Mouse (Mus musculus): ENCODE measurements around the gene Sipa1l1. TPM values are rescaled to one million over a fixed set of nuclear protein-coding genes. Genes with fewer than 3 reads are reported as not detected.

Sipa1l1 gene
- polyA plus RNA-seq, 1 experiment = 50.5 TPM

DNA sequence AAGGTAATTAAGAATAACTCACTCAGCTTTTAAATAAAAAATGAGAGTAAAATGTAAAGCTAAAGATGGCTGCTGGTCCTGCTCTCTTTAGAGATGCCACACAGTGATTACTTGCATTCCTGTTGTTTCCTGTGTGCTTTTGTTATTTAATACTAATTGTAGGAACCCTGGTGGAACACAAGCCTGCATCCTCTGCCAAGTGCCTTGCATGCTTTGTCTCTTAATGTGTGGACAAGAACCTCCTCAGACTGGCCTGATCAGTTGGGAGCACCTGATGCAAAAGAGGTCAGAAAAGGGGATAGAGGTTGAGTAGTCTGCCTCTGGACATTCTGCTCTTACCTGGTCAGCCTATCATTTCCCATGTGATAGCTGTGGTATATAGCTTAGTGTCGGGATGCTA, 107.5 kb downstream of the Sipa1l1 start:
- 98% methylated on average over 1 of the region's 1 CpGs for WGBS
- no peak overlapping the region for H3K4me3 ChIP-seq (ENCODE audit: insufficient read depth, low read depth, low read length)
- H3K4me1 ChIP-seq (ENCODE audit: control insufficient read depth, insufficient read depth, low read length) = peaks cover 6% of the 10 kb centered on the region
- no peak overlapping the region for H3K27ac ChIP-seq (ENCODE audit: insufficient read depth, low read depth, low read length)
- TF ChIP-seq CTCF (IDR thresholded peaks at IDR 0.05; ENCODE audit: insufficient read depth, low read depth, low read length) = no peak
- TF ChIP-seq POLR2A (IDR thresholded peaks at IDR 0.05; ENCODE audit: insufficient read depth, low read depth, low read length) = no peak

DNA sequence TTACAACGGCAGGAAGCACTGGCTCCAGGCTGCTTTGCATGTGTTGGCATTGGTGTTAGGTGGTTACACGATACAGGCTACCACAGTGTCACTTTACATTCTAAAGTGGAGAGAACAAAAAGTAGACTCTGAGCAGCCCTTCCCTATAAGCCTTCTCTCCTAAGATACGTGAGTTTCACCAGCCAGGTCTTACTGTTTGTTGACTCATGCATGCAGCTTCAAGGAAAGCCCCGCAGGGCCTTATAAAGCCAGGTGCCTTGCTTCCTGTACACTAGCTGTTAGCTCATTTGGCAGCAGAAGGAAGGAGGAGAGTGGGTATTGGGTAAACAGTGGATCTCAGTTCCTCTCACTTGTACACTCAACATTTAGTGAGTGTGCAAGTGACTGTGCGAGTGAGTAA, 115.5 kb downstream of the Sipa1l1 start:
- Histone ChIP-seq H3K4me3 (ENCODE audit: insufficient read depth, low read depth, low read length) (no peak overlapping the region), H3K4me1 (ENCODE audit: control insufficient read depth, insufficient read depth, low read length) (peaks cover 11% of the 10 kb centered on the region), H3K27ac (ENCODE audit: insufficient read depth, low read depth, low read length) (no peak overlapping the region)
- WGBS = 62% methylated on average over 5 of the region's 5 CpGs
- TF ChIP-seq CTCF (IDR thresholded peaks at IDR 0.05; ENCODE audit: insufficient read depth, low read depth, low read length) = no peak
- TF ChIP-seq POLR2A (IDR thresholded peaks at IDR 0.05; ENCODE audit: insufficient read depth, low read depth, low read length) = no peak

DNA sequence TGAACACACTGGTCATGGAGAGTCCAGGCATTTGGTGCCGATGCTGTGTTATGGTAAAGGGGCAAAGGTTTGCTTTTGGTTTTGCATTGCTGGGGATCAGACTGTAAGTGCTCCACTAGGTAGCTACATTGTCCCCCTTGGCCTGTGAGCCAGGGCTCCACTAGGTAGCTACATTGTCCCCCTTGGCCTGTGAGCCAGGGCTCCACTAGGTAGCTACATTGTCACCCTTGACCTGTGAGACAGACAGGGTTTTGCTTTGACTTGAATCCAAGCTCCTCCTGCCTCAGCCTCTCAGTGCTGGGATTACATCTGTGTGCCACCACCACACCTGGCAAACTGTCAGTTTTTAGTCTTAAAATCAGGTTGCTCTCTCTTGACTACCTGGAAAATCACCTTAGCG, 115.9 kb downstream of the Sipa1l1 start:
- no peak overlapping the region for H3K27ac ChIP-seq (ENCODE audit: insufficient read depth, low read depth, low read length)
- no peak overlapping the region for H3K4me3 ChIP-seq (ENCODE audit: insufficient read depth, low read depth, low read length)
- 97% methylated on average over 2 of the region's 2 CpGs for WGBS
- H3K4me1 ChIP-seq (ENCODE audit: control insufficient read depth, insufficient read depth, low read length) = peaks cover 10% of the 10 kb centered on the region
- TF ChIP-seq CTCF (IDR thresholded peaks at IDR 0.05; ENCODE audit: insufficient read depth, low read depth, low read length) (no peak), POLR2A (IDR thresholded peaks at IDR 0.05; ENCODE audit: insufficient read depth, low read depth, low read length) (no peak)

DNA sequence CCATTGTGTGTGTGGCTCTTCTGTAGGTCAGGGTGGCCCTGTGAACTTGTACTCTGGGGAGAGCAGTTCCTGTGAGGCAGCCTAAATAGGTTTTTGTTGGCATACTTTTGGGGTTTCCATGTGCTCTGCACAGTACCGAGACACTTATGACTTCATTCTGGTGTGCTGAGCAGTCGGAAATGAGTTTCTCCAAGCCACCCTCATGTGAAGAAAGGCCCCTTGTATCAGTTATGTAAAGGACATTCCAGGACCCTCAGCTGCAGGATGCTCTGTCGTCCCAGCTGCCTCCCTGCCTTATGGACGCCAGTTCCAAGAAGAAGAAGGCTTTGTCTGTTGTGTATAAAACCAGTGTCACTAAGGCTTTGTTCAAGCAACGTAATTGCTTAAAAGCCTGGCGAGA, 116.9 kb downstream of the Sipa1l1 start:
- TF ChIP-seq POLR2A (IDR thresholded peaks at IDR 0.05; ENCODE audit: insufficient read depth, low read depth, low read length) (no peak), CTCF (IDR thresholded peaks at IDR 0.05; ENCODE audit: insufficient read depth, low read depth, low read length) (no peak)
- Histone ChIP-seq H3K27ac (ENCODE audit: insufficient read depth, low read depth, low read length) (no peak overlapping the region), H3K4me1 (ENCODE audit: control insufficient read depth, insufficient read depth, low read length) (peaks cover 10% of the 10 kb centered on the region), H3K4me3 (ENCODE audit: insufficient read depth, low read depth, low read length) (no peak overlapping the region)
- 31% methylated on average over 6 of the region's 6 CpGs for WGBS

DNA sequence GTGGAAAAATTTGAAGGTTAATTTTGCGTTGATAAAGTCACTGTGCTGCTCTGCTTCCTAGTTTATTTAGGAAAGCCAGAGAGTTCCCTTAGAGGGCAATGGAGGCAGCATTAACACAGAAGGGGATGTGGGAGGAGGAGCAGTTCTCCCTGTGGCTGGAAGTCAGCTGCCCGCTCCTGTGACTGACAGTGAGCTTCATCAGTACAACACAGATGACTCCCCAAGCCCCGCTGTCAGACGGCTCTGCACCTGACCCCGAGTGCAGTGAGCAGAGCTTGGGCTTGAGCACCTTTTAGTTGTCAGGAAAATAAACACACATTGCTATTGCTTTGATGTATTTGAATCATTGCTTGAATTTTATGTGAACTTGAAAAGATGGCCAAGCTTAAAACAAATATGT, 117.7 kb downstream of the Sipa1l1 start:
- Histone ChIP-seq H3K4me1 (ENCODE audit: control insufficient read depth, insufficient read depth, low read length) (peaks cover 10% of the 10 kb centered on the region), H3K4me3 (ENCODE audit: insufficient read depth, low read depth, low read length) (no peak overlapping the region), H3K27ac (ENCODE audit: insufficient read depth, low read depth, low read length) (no peak overlapping the region)
- 60% methylated on average over 5 of the region's 5 CpGs for WGBS
- TF ChIP-seq CTCF (IDR thresholded peaks at IDR 0.05; ENCODE audit: insufficient read depth, low read depth, low read length) (no peak), POLR2A (IDR thresholded peaks at IDR 0.05; ENCODE audit: insufficient read depth, low read depth, low read length) (no peak)

DNA sequence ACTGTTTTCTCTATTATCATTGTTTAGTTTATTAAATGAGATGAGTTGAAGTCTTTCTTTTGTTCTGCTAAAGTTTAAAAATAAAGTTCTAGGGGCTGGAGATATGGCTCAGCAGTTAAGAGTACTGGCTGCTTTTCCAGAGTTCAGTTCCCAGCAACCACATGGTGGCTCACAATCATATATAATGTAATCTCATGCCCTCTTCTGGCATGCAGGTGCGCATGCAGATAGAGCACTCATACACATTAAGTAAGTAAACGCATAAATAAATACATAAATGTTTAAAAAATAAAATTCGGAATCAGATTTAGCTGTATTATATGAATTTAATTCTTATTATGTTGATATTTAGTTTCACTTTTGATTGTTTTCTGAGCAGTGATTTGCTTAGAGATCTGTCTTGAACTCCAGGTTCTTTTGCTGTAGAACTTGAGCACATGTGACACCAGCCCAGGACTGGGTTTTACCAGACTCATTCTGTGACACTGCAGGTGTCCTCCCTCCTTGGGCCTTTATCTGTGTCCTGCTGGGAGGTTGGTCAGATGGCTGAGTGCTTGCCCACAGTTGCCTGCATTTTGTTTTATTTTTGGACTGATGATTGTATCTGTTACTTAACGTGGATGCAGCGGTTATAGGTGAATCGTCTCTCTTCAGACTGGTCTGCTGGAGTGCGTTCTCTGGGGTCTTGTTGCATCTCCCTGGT, 124.6 kb downstream of the Sipa1l1 start:
- 85% methylated on average over 7 of the region's 7 CpGs for WGBS
- Histone ChIP-seq H3K27ac (ENCODE audit: insufficient read depth, low read depth, low read length) (no peak overlapping the region), H3K4me1 (ENCODE audit: control insufficient read depth, insufficient read depth, low read length) (peaks cover 8% of the 10 kb centered on the region), H3K4me3 (ENCODE audit: insufficient read depth, low read depth, low read length) (no peak overlapping the region)
- TF ChIP-seq POLR2A (IDR thresholded peaks at IDR 0.05; ENCODE audit: insufficient read depth, low read depth, low read length) (no peak), CTCF (IDR thresholded peaks at IDR 0.05; ENCODE audit: insufficient read depth, low read depth, low read length) (no peak)

DNA sequence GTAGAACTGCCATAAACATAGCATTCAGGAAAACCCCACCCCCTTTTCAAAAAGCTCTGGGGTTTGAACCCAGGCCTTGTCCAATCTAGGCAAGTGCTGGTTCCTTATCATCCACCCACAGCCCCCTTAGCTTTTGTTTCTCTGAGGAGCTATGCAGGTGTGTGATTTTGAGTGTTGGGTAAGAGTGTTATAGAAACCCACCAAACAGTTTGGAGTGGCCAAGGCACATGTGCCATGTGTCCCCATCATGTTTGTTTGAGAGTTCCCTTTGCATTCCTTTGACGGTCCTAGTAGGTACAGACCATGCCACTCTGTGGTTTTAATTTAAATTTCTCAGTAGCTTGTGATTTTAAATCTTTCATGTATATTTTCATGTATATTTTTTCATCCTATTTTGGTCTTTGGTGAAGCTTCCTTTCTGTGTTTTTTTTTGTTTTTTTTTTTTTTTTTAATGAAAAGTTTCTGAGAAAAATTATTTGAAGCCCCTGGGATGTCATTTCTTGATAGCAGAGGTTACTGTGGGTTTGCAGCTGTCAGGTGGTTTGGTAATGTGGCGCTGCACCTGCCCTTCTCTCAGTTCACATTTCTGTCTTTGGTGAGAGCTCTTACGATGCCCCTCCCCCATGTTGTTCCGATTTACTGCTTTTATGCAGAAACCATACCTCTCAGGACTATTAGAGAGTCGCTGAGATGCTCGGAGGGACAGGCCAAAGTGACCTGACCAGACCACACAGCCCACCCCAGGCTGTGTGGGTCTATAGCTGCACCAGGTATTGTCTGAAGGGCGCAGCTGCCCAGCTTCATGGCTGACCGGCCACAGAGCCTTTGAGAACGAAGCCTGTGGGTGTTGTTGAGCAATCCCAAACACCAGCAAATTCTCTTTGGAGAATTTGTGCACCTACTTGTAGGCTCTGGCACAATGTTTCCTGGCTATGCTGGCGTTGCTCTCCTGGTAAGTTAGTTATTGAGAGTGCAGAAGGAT, 126.1 kb downstream of the Sipa1l1 start:
- WGBS = 86% methylated on average over 10 of the region's 10 CpGs
- H3K4me1 ChIP-seq (ENCODE audit: control insufficient read depth, insufficient read depth, low read length) = peaks cover 8% of the 10 kb centered on the region
- H3K27ac ChIP-seq (ENCODE audit: insufficient read depth, low read depth, low read length) = no peak overlapping the region
- TF ChIP-seq CTCF (IDR thresholded peaks at IDR 0.05; ENCODE audit: insufficient read depth, low read depth, low read length) (no peak), POLR2A (IDR thresholded peaks at IDR 0.05; ENCODE audit: insufficient read depth, low read depth, low read length) (no peak)
- no peak overlapping the region for H3K4me3 ChIP-seq (ENCODE audit: insufficient read depth, low read depth, low read length)

DNA sequence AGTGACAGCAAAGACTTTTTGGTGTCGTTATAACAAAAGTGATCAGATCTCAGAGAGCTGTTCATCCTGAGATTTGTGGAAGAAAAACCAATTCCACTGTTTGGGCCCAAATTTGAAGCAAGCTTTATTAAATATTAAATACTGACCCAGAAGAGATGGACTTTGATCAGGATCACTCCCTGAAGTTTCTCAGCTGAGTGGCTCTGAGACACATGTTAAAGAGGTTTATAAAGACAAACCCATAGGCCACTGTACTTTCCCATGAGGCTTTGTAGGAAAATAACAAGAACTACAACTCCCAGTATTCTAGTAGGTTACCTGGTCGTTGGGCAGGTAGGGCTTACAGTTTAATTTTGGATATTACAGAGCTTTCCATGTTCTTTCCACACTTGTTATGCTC, 127.2 kb downstream of the Sipa1l1 start:
- H3K4me1 ChIP-seq (ENCODE audit: control insufficient read depth, insufficient read depth, low read length) = peaks cover 8% of the 10 kb centered on the region
- H3K27ac ChIP-seq (ENCODE audit: insufficient read depth, low read depth, low read length) = no peak overlapping the region
- WGBS = 93% methylated on average over 2 of the region's 2 CpGs
- H3K4me3 ChIP-seq (ENCODE audit: insufficient read depth, low read depth, low read length) = no peak overlapping the region
- TF ChIP-seq POLR2A (IDR thresholded peaks at IDR 0.05; ENCODE audit: insufficient read depth, low read depth, low read length) (no peak), CTCF (IDR thresholded peaks at IDR 0.05; ENCODE audit: insufficient read depth, low read depth, low read length) (no peak)

DNA sequence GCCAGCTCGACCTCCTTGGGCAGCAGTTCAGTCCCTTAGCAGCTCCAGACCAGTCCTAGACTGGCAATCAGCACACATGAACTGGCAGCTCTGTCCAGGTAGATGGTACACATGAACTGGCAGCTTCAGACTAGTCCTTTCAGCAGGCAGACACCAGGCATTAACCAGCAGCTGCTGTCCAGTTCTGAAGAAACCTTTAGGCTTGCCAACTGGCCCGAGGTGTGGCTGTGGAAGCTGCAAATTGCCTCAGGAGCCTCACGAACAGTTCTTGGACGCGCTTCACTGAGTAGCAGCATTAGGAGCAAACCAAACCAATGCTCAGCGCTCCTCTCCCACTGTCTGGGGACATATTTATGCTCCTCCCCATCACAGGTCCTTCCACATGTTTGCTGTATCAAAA, 128.1 kb downstream of the Sipa1l1 start:
- WGBS = 78% methylated on average over 6 of the region's 6 CpGs
- no peak overlapping the region for H3K27ac ChIP-seq (ENCODE audit: insufficient read depth, low read depth, low read length)
- peaks cover 8% of the 10 kb centered on the region for H3K4me1 ChIP-seq (ENCODE audit: control insufficient read depth, insufficient read depth, low read length)
- TF ChIP-seq CTCF (IDR thresholded peaks at IDR 0.05; ENCODE audit: insufficient read depth, low read depth, low read length) (no peak), POLR2A (IDR thresholded peaks at IDR 0.05; ENCODE audit: insufficient read depth, low read depth, low read length) (no peak)
- H3K4me3 ChIP-seq (ENCODE audit: insufficient read depth, low read depth, low read length) = no peak overlapping the region
